Mouse (Mus musculus) midbrain, postnatal 0 days (tissue): Measurements from ENCODE around the gene Cmtm1. TPM values are rescaled to one million over a fixed set of nuclear protein-coding genes. Genes with fewer than 3 reads are reported as not detected.
"Not testable (repeated sequence)": the region's sequence is repeated elsewhere in the genome, so short reads cannot be mapped to it uniquely, and the experiment has no call there.

Experiments
- ATAC-seq: fragments of 200-750 bp; cut with Nextera tagmentation; 2 replicates; pipeline ENCODE4 v1.8.0; 2017; ENCODE audit warnings: moderate number of reproducible peaks, mild to moderate bottlenecking, moderate TSS enrichment, moderate library complexity; ENCODE audit not compliant: low FRiP score
- DNase-seq: peaks from one replicate; pipeline ENCODE4 v3.0.0-alpha.2; 2015; ENCODE audit warnings: low spot score
- H3K27ac ChIP-seq: fragments of 300-500 bp; sonication (generic); 2 replicates; pipeline ENCODE4 v1.5.1; 2014; ENCODE audit warnings: low read depth, mild to moderate bottlenecking, low read length, mixed read lengths
- H3K27me3 ChIP-seq: fragments of 300-500 bp; sonication (generic); 2 replicates; pipeline ENCODE4 v1.6.1; 2014; ENCODE audit warnings: low read length, control low read depth, mixed read lengths; ENCODE audit not compliant: insufficient read depth
- H3K36me3 ChIP-seq: fragments of 300-500 bp; sonication (generic); 2 replicates; pipeline ENCODE4 v1.6.1; 2014; ENCODE audit warnings: low read length, control low read depth, mixed read lengths; ENCODE audit not compliant: insufficient read depth
- H3K4me1 ChIP-seq: fragments of 300-500 bp; sonication (generic); 2 replicates; pipeline ENCODE4 v1.6.1; 2014; ENCODE audit warnings: mild to moderate bottlenecking, control low read depth, antibody characterized with exemption, low read length, mixed read lengths; ENCODE audit not compliant: insufficient read depth
- H3K4me2 ChIP-seq: fragments of 300-500 bp; sonication (generic); 2 replicates; pipeline ENCODE4 v1.6.1; 2014; ENCODE audit warnings: low read depth, mild to moderate bottlenecking, low read length, mixed read lengths; ENCODE audit not compliant: poor library complexity, severe bottlenecking
- H3K4me3 ChIP-seq: fragments of 300-500 bp; sonication (generic); 2 replicates; pipeline ENCODE4 v1.5.1; 2014; ENCODE audit warnings: low read depth, mild to moderate bottlenecking, low read length, moderate library complexity
- H3K9ac ChIP-seq: fragments of 300-500 bp; sonication (generic); replicated peaks from 2 replicates; pipeline ENCODE4 v1.6.1; 2014; ENCODE audit warnings: mild to moderate bottlenecking, low read length, moderate library complexity, mixed read lengths; ENCODE audit not compliant: poor library complexity, severe bottlenecking
- H3K9me3 ChIP-seq: fragments of 300-500 bp; sonication (generic); 2 replicates; pipeline ENCODE4 v1.6.1; 2016; ENCODE audit warnings: low read length, control low read depth
- CTCF ChIP-seq: IDR thresholded peaks from 2 replicates; pipeline ENCODE4 v1.5.1; 2016; ENCODE audit warnings: antibody characterized with exemption, mild to moderate bottlenecking
- WGBS: fragments of 180-500 bp; shearing (Covaris S2); extraction: QIAGEN DNeasy Blood & Tissue Kit; methylation state at CpG from one replicate; pipeline ENCODE4 v1.1.7; 2014; 5-methylcytosine and 5-hydroxymethylcytosine counted together
- polyA plus RNA-seq: library from polyadenylated mRNA; unstranded; fragments of >200 nt; fragmentation: Nextera tagmentation; extraction: Ambion mirVana; gene quantifications from 2 replicates; pipeline ENCODE4 v1.2.1, GENCODE M21; 2015
- total RNA-seq: library from RNA; depleted of rRNA; stranded (reverse); fragments of >200 nt; gene quantifications from 2 replicates; pipeline ENCODE4 v1.2.3, GENCODE M21; 2014

Cmtm1 gene
- total and polyA plus RNA-seq, 2 experiments from 2014 or later: not detected

- no peaks in the 10 kb centered on the region for H3K4me1 ChIP-seq
- no peaks in the 10 kb centered on the region for H3K27me3 ChIP-seq
- DNase-seq (no peak), ATAC-seq (no peak)
- no peak overlapping the region for H3K4me2 ChIP-seq
- no peaks in the 10 kb centered on the region for H3K9me3 ChIP-seq
- no peak overlapping the region for H3K4me3 ChIP-seq
- peaks cover 6% of the 10 kb centered on the region; the same call in 1 of the 2 replicates for H3K36me3 ChIP-seq
- H3K27ac ChIP-seq: no peak overlapping the region
- no peak overlapping the region for H3K9ac ChIP-seq
- TF ChIP-seq CTCF: no peak
Measured at GRCm38 (mm10) chr8:104268368-104268767, 41.6 kb downstream of the Cmtm1 start.

GRCm38 (mm10) chr8:104264271-104264935 is 45.5 kb downstream of the Cmtm1 start:
- H3K4me3 ChIP-seq, H3K27me3 ChIP-seq, H3K4me2 ChIP-seq, H3K36me3 ChIP-seq, H3K27ac ChIP-seq, DNase-seq, H3K4me1 ChIP-seq, H3K9me3 ChIP-seq, H3K9ac ChIP-seq, ATAC-seq: not testable (repeated sequence)
- WGBS: 98% methylated on average over 22 of the region's 22 CpGs

GRCm38 (mm10) chr8:104261802-104262201 is 48.1 kb downstream of the Cmtm1 start:
- peaks cover 18% of the 10 kb centered on the region for H3K36me3 ChIP-seq
- not testable (repeated sequence) for DNase-seq

GRCm38 (mm10) chr8:104253016-104253415 is 56.9 kb downstream of the Cmtm1 start:
- ATAC-seq (no peak), DNase-seq (no peak)
- H3K27ac ChIP-seq: no peak overlapping the region
- no peak overlapping the region for H3K4me2 ChIP-seq
- WGBS: 88% methylated on average over 3 of the region's 3 CpGs
- peaks cover 1% of the 10 kb centered on the region; the same call in 1 of the 2 replicates for H3K36me3 ChIP-seq
- no peaks in the 10 kb centered on the region; the same call in 1 of the 2 replicates for H3K9me3 ChIP-seq
- peak; percentile 43 for TF ChIP-seq CTCF
- no peaks in the 10 kb centered on the region for H3K27me3 ChIP-seq
- H3K4me1 ChIP-seq: 0 out of 2 replicates have a peak, but pooled peaks cover 6% of the 10 kb centered on the region
- no peak overlapping the region for H3K4me3 ChIP-seq
- H3K9ac ChIP-seq: no peak overlapping the region

More at GRCm38 (mm10) chr8:104261802-104262201, 48.1 kb downstream of the Cmtm1 start:
- not testable (repeated sequence) for H3K4me2 ChIP-seq, H3K27me3 ChIP-seq, H3K27ac ChIP-seq, H3K4me3 ChIP-seq, H3K9me3 ChIP-seq, ATAC-seq, H3K4me1 ChIP-seq, H3K9ac ChIP-seq
- 89% methylated on average over 5 of the region's 5 CpGs for WGBS

GRCm38 (mm10) chr8:104251461-104251860 is 58.5 kb downstream of the Cmtm1 start:
- TF ChIP-seq CTCF: no peak
- Histone ChIP-seq H3K4me1 (peaks cover 6% of the 10 kb centered on the region; the same call in 1 of the 2 replicates), H3K27me3 (no peaks in the 10 kb centered on the region), H3K4me2 (peak overlapping the region; percentile 86), H3K27ac (no peak overlapping the region), H3K9me3 (no peaks in the 10 kb centered on the region), H3K9ac (peak overlapping the region; percentile 50), H3K4me3 (peak overlapping the region; percentile 70), H3K36me3 (no peaks in the 10 kb centered on the region)
- WGBS: 0% methylated on average over 7 of the region's 7 CpGs
- DNase-seq (no peak), ATAC-seq (no peak)
